ENCODE assay signal across 13 mouse cellular contexts in the genomic region with DNA sequence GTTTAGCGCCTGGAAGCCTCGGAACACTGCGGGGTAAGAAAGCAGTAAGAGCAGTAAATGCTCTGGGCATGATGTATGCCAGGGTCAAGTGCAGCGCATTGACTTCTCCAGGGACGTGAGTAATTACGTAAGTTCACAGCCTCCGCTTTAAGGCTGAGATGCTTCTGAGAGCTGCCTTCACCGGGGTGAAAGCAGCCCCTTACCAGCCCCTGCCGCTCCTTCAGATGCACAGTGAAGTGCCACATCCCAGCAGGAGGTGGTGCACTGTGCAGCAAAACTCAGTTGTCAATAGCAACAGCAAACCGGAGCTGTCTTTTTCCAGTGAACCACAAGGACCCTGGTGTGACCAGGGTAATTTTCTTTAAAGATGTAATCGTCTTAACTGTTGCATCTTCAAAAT.
DNase-seq lines count a peak whose midpoint lies in the region; ATAC-seq lines count a peak whose summit lies in the region.
"Had no signal": no experiment of that assay in that cellular context is flagged by ENCODE, and none has a peak within 500 bp of the region (broad histone marks: within the 10 kb centered on the region; RNA-seq: fewer than 3 reads in every experiment).

No protein-coding gene starts in this region.

- no peaks in the 10 kb centered on the region for H3K9me3 ChIP-seq in neural tube, embryonic 11.5 days (ENCODE audit: control insufficient read depth, low read length)
- H3K9me3 ChIP-seq in forebrain, embryonic 13.5 days (replicated peaks), result no peaks in the 10 kb centered on the region
- H3K9me3 ChIP-seq in midbrain, embryonic 15.5 days, result no peaks in the 10 kb centered on the region
- H3K9me3 ChIP-seq: heart, embryonic 13.5 days; liver, embryonic 13.5 days had no signal

- no peak overlapping the region for H3K9ac ChIP-seq in neural tube, embryonic 11.5 days (ENCODE audit: low read length)
- H3K9ac ChIP-seq in forebrain, embryonic 13.5 days, result no peak overlapping the region
- H3K9ac ChIP-seq in midbrain, embryonic 15.5 days, result no peak overlapping the region
- H3K9ac ChIP-seq: heart, embryonic 13.5 days; liver, embryonic 13.5 days had no signal

- H3K4me1 ChIP-seq in neural tube, embryonic 11.5 days (ENCODE audit: control insufficient read depth, insufficient read depth, low read length), result peaks cover 2% of the 10 kb centered on the region; the same call in 1 of the 2 replicates
- H3K4me1 ChIP-seq in forebrain, embryonic 13.5 days, result peaks cover 15% of the 10 kb centered on the region
- H3K4me1 ChIP-seq in midbrain, embryonic 15.5 days, result peaks cover 21% of the 10 kb centered on the region
- H3K4me1 ChIP-seq: liver, embryonic 13.5 days had no signal

- H3K4me2 ChIP-seq in neural tube, embryonic 11.5 days (ENCODE audit: low read depth), result no peak overlapping the region
- no peak overlapping the region for H3K4me2 ChIP-seq in forebrain, embryonic 13.5 days
- H3K4me2 ChIP-seq in midbrain, embryonic 15.5 days, result no peak overlapping the region
- H3K4me2 ChIP-seq: heart, embryonic 13.5 days; liver, embryonic 13.5 days had no signal

- ATAC-seq in neural tube, embryonic 11.5 days (ENCODE audit: insufficient read depth, low FRiP score, low TSS enrichment), result 0 out of 2 replicates have a peak, but pooled peaks have one; percentile 48
- peak; percentile 52; the same call in 1 of the 2 replicates for ATAC-seq in forebrain, embryonic 13.5 days
- peak; percentile 65 for ATAC-seq in midbrain, embryonic 15.5 days (replicated peaks)
- ATAC-seq: activated CD4-positive, CD25-positive, alpha-beta regulatory T cell, adult 4 months had no signal

- no peak for DNase-seq in neural tube, embryonic 11.5 days (ENCODE audit: low spot score)
- DNase-seq in neural tube, embryonic 10.5 days (ENCODE audit: extremely low spot score, low spot score), result no peak
- no peak for DNase-seq in cerebellum, adult 8-10 months
- DNase-seq in kidney, adult 9 months, result no peak
- DNase-seq in kidney, postnatal 14 days, result no peak
- DNase-seq: cerebellum, postnatal 25 days; gastrocnemius, postnatal 14 days; kidney, postnatal 4 days; liver, embryonic 13.5 days had no signal

- no peak overlapping the region for H3K27ac ChIP-seq in neural tube, embryonic 11.5 days (ENCODE audit: low read depth, low read length)
- H3K27ac ChIP-seq in forebrain, embryonic 13.5 days, result no peak overlapping the region
- H3K27ac ChIP-seq in midbrain, embryonic 15.5 days, result 0 out of 2 replicates have a peak overlapping the region, but pooled peaks have one; percentile 35
- H3K27ac ChIP-seq: heart, embryonic 13.5 days; liver, embryonic 13.5 days had no signal

- 33% methylated on average over 11 of the region's 11 CpGs for WGBS in neural tube, embryonic 11.5 days
- WGBS in forebrain, embryonic 13.5 days, result 35% methylated on average over 11 of the region's 11 CpGs
- WGBS in midbrain, embryonic 15.5 days, result 26% methylated on average over 11 of the region's 11 CpGs

- H3K27me3 ChIP-seq in neural tube, embryonic 11.5 days (ENCODE audit: control insufficient read depth, insufficient read depth, low read length), result peaks cover 8% of the 10 kb centered on the region
- H3K27me3 ChIP-seq in forebrain, embryonic 13.5 days, result peaks cover 28% of the 10 kb centered on the region
- H3K27me3 ChIP-seq in midbrain, embryonic 15.5 days (replicated peaks), result peaks cover 7% of the 10 kb centered on the region

- no peak overlapping the region for H3K4me3 ChIP-seq in neural tube, embryonic 11.5 days (ENCODE audit: low read depth, low read length)
- no peak overlapping the region for H3K4me3 ChIP-seq in forebrain, embryonic 13.5 days
- H3K4me3 ChIP-seq in midbrain, embryonic 15.5 days, result no peak overlapping the region
- H3K4me3 ChIP-seq: heart, embryonic 13.5 days; liver, embryonic 13.5 days had no signal

- H3K36me3 ChIP-seq in neural tube, embryonic 11.5 days (ENCODE audit: control insufficient read depth, insufficient read depth, low read length), result no peaks in the 10 kb centered on the region
- H3K36me3 ChIP-seq in forebrain, embryonic 13.5 days (ENCODE audit: poor library complexity, severe bottlenecking), result 0 out of 2 replicates have a peak, but pooled peaks cover 2% of the 10 kb centered on the region
- peaks cover 10% of the 10 kb centered on the region; the same call in 1 of the 2 replicates for H3K36me3 ChIP-seq in midbrain, embryonic 15.5 days (replicated peaks)
- H3K36me3 ChIP-seq: heart, embryonic 13.5 days; liver, embryonic 13.5 days had no signal
